Mouse (Mus musculus) R1 (cell line): ENCODE measurements at regions not wholly inside any gene's neighbourhood (a gene's known extent, or its start where the extent isn't known, plus 50 kb on each side); places are given as distances from the start of the nearest gene placed in this dataset.

Experiments
- DNase-seq: peaks from one replicate; pipeline ENCODE4 v3.0.0-alpha.2; 2018; ENCODE audit warnings: low read depth, low spot score

- no peak for DNase-seq
Measured at GRCm38 (mm10) chr13:102131459-102131858, 363.4 kb upstream of the Pik3r1 start.

GRCm38 (mm10) chr13:102132154-102132553 lies 364.1 kb upstream of the Pik3r1 start:
- no peak for DNase-seq

GRCm38 (mm10) chr13:102132696-102133095 lies 364.7 kb upstream of the Pik3r1 start:
- peak; percentile 62 for DNase-seq

- DNase-seq = no peak
Measured at GRCm38 (mm10) chr13:102135210-102135609, 367.2 kb upstream of the Pik3r1 start.

- no peak for DNase-seq
Measured at GRCm38 (mm10) chr13:102142986-102143385, 375.0 kb upstream of the Pik3r1 start.

GRCm38 (mm10) chr13:102143848-102144247 lies 375.8 kb upstream of the Pik3r1 start:
- DNase-seq = no peak

- no peak for DNase-seq
Measured at GRCm38 (mm10) chr13:102148039-102148438, 380.0 kb upstream of the Pik3r1 start.

GRCm38 (mm10) chr13:102153785-102154608 lies 386.0 kb upstream of the Pik3r1 start:
- DNase-seq = no peak

- DNase-seq = no peak
Measured at GRCm38 (mm10) chr13:102154609-102154899, 386.5 kb upstream of the Pik3r1 start.

GRCm38 (mm10) chr13:102157369-102158130 lies 389.5 kb upstream of the Pik3r1 start:
- peak; percentile 66 for DNase-seq

- DNase-seq = no peak
Measured at GRCm38 (mm10) chr13:102173382-102174234, 405.6 kb upstream of the Pik3r1 start.

GRCm38 (mm10) chr13:102174431-102174830 lies 406.4 kb upstream of the Pik3r1 start:
- no peak for DNase-seq

GRCm38 (mm10) chr13:102174896-102175295 lies 406.9 kb upstream of the Pik3r1 start:
- DNase-seq = no peak

GRCm38 (mm10) chr13:102175406-102175805 lies 407.4 kb upstream of the Pik3r1 start:
- no peak for DNase-seq

- no peak for DNase-seq
Measured at GRCm38 (mm10) chr13:102176456-102176855, 408.4 kb upstream of the Pik3r1 start.

GRCm38 (mm10) chr13:102194716-102195115 lies 426.7 kb upstream of the Pik3r1 start:
- DNase-seq = no peak

GRCm38 (mm10) chr13:102202301-102202700 lies 434.3 kb upstream of the Pik3r1 start:
- DNase-seq = no peak

- DNase-seq = no peak
Measured at GRCm38 (mm10) chr13:102218486-102218885, 450.5 kb upstream of the Pik3r1 start.

GRCm38 (mm10) chr13:102231048-102231447 lies 462.3 kb upstream of the Cd180 start:
- no peak for DNase-seq

- DNase-seq = no peak
Measured at GRCm38 (mm10) chr13:102232291-102232936, 460.9 kb upstream of the Cd180 start.

GRCm38 (mm10) chr13:102250884-102251283 lies 442.5 kb upstream of the Cd180 start:
- no peak for DNase-seq

GRCm38 (mm10) chr13:102251709-102252108 lies 441.6 kb upstream of the Cd180 start:
- no peak for DNase-seq
